Mouse (Mus musculus) heart, adult 2 months (tissue): ENCODE measurements at regions not wholly inside any gene's neighbourhood (a gene's known extent, or its start where the extent isn't known, plus 50 kb on each side); places are given as distances from the start of the nearest gene placed in this dataset.

Experiments used
- CTCF ChIP-seq: fragments of 200-600 bp; IDR thresholded peaks from 2 replicates; pipeline ENCODE4 v1.8.1; 2022; ENCODE audit warnings: antibody characterized with exemption, mild to moderate bottlenecking, moderate library complexity
- EP300 ChIP-seq: fragments of 200-500 bp; IDR thresholded peaks from 2 replicates; pipeline ENCODE4 v1.6.1; 2011; ENCODE audit warnings: low read depth, low read length, control low read depth; ENCODE audit not compliant: insufficient read depth
- POLR2A ChIP-seq: fragments of 200-500 bp; IDR thresholded peaks from 2 replicates; pipeline ENCODE4 v1.6.1; 2011; ENCODE audit warnings: mild to moderate bottlenecking, low read depth, low read length, control low read depth; ENCODE audit not compliant: insufficient read depth

DNA sequence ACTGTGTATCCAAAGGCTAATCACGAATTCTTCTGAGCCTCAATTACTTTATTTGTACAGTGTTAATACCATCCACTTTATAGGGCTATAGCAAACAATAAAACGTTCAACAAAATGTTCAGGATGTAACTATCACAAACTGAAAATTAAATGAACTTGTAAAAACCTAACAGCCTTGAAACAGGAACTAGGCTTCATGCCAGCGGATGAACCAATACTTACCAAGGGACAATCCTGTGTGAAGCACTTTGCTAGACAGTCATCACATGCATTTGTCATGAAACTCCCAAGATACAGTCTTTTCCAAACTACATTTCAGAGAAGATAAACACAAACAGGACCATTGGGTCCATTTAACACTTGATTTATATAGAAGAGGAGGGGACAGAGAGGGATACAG is 228.9 kb upstream of the Gm12728 start:
- TF ChIP-seq POLR2A (no peak), CTCF (no peak), EP300 (no peak)
